9 mouse cellular contexts compared by ENCODE assay signal in genomic region chr13:6191915-6192295, GRCm38 (mm10).
DNase-seq lines count a peak whose midpoint lies in the region; ATAC-seq and TF ChIP-seq lines count a peak whose summit lies in the region.
"Had no signal": no experiment of that assay in that cellular context is flagged by ENCODE, and none has a peak within 500 bp of the region (broad histone marks: within the 10 kb centered on the region; RNA-seq: fewer than 3 reads in every experiment).

No protein-coding gene starts in this region.

- H3K4me3 ChIP-seq in forebrain, embryonic 10.5 days, result no peak overlapping the region
- H3K4me3 ChIP-seq in forebrain, embryonic 12.5 days (replicated peaks), result no peak overlapping the region
- H3K4me3 ChIP-seq in C2C12 (ENCODE audit: insufficient read depth, poor library complexity, severe bottlenecking), result no peak overlapping the region
- H3K4me3 ChIP-seq in gastrocnemius, adult 2 months, result no peak overlapping the region
- H3K4me3 ChIP-seq: hindbrain, embryonic 13.5 days had no signal

- no peaks in the 10 kb centered on the region for H3K79me2 ChIP-seq in C2C12 (ENCODE audit: control insufficient read depth, insufficient read depth)

- no peaks in the 10 kb centered on the region for H3K79me3 ChIP-seq in C2C12 (ENCODE audit: low read depth)

- 0 out of 2 replicates have a peak overlapping the region, but pooled peaks have one; percentile 33 for H3K27ac ChIP-seq in forebrain, embryonic 10.5 days
- H3K27ac ChIP-seq in forebrain, embryonic 12.5 days, result no peak overlapping the region
- peak overlapping the region; percentile 79 for H3K27ac ChIP-seq in gastrocnemius, adult 2 months
- H3K27ac ChIP-seq: hindbrain, embryonic 13.5 days had no signal

- no peaks in the 10 kb centered on the region for H3K27me3 ChIP-seq in forebrain, embryonic 10.5 days (ENCODE audit: poor library complexity, severe bottlenecking)
- H3K27me3 ChIP-seq in forebrain, embryonic 12.5 days, result no peaks in the 10 kb centered on the region
- no peaks in the 10 kb centered on the region for H3K27me3 ChIP-seq in C2C12 (ENCODE audit: control insufficient read depth, insufficient read depth, insufficient read length)
- H3K27me3 ChIP-seq: hindbrain, embryonic 13.5 days had no signal

- no peak for DNase-seq in forebrain, embryonic 10.5 days (ENCODE audit: extremely low spot score, low spot score)
- peak; percentile 44 for DNase-seq in gastrocnemius, adult 2 months
- peak; percentile 30 to 89 for DNase-seq in left cerebral cortex, postnatal 25 days (ENCODE audit: low spot score in 2 of 2)
- no peak for DNase-seq in neural tube, embryonic 10.5 days (ENCODE audit: extremely low spot score, low spot score)
- DNase-seq in layer of hippocampus, adult 8-10 months (ENCODE audit: low spot score in 2 of 2), result no peak

- intact Hi-C loops in gastrocnemius, adult 2 months (cut with DNase I), result loop anchor here (5.0 kb wide), 1 partner anchor 330 kb away; the partner anchor contains the start of gene Klf6
- intact Hi-C loops in left cerebral cortex, postnatal 25 days (cut with DNase I), result loop anchor here (5.0 kb wide), 3 partner anchors 150 to 330 kb away; partner anchors contain the start of gene Klf6

- H3K9me3 ChIP-seq in forebrain, embryonic 10.5 days, result no peaks in the 10 kb centered on the region
- no peaks in the 10 kb centered on the region for H3K9me3 ChIP-seq in forebrain, embryonic 12.5 days
- H3K9me3 ChIP-seq: hindbrain, embryonic 13.5 days had no signal

- TF ChIP-seq CTCF in C2C12 (IDR thresholded peaks at IDR 0.05; ENCODE audit: control insufficient read depth, insufficient read depth, insufficient read length), result no peak
- no peak for TF ChIP-seq CTCF in gastrocnemius, adult 2 months (IDR thresholded peaks at IDR 0.05)

- H3ac ChIP-seq in C2C12 (ENCODE audit: control insufficient read depth, insufficient read length, low read depth), result no peak overlapping the region

- ATAC-seq in forebrain, embryonic 12.5 days (ENCODE audit: low FRiP score), result no peak
- ATAC-seq in erythroblast, adult 5-6 weeks (replicated peaks; ENCODE audit: low FRiP score, poor library complexity, severe bottlenecking), result no peak

- no peak overlapping the region for H3K9ac ChIP-seq in forebrain, embryonic 12.5 days
- H3K9ac ChIP-seq: hindbrain, embryonic 13.5 days had no signal

- H3K36me3 ChIP-seq in forebrain, embryonic 10.5 days (replicated peaks), result no peaks in the 10 kb centered on the region
- H3K36me3 ChIP-seq in forebrain, embryonic 12.5 days (replicated peaks), result no peaks in the 10 kb centered on the region
- no peaks in the 10 kb centered on the region for H3K36me3 ChIP-seq in C2C12 (ENCODE audit: control insufficient read depth, insufficient read depth)
- H3K36me3 ChIP-seq: hindbrain, embryonic 13.5 days had no signal

- H3K4me1 ChIP-seq in forebrain, embryonic 10.5 days, result peaks cover 36% of the 10 kb centered on the region
- peaks cover 16% of the 10 kb centered on the region for H3K4me1 ChIP-seq in forebrain, embryonic 12.5 days

- H3K4me2 ChIP-seq in forebrain, embryonic 12.5 days, result no peak overlapping the region
- H3K4me2 ChIP-seq: hindbrain, embryonic 13.5 days had no signal

- 35% methylated on average over 5 of the region's 5 CpGs for WGBS in forebrain, embryonic 10.5 days
- WGBS in forebrain, embryonic 12.5 days, result 37% methylated on average over 5 of the region's 5 CpGs

TF ChIP-seq in C2C12, 6 proteins besides CTCF, POLR2A, EP300 and RAD21:
- TF ChIP-seq USF1 (IDR thresholded peaks at IDR 0.05; ENCODE audit: low read depth), result no peak
- TF ChIP-seq MAX (IDR thresholded peaks at IDR 0.05), result peak; percentile 44
- TF ChIP-seq MYOD1 (IDR thresholded peaks at IDR 0.05; ENCODE audit: control insufficient read depth, insufficient read length, low read depth), result no peak
- TF ChIP-seq FOSL1 (IDR thresholded peaks at IDR 0.05; ENCODE audit: insufficient read depth, low read length, poor library complexity, severe bottlenecking), result peak; percentile 60
- no peak for TF ChIP-seq MYOG (IDR thresholded peaks at IDR 0.05; ENCODE audit: control insufficient read depth, extremely low read depth, insufficient read length)
- no peak for TF ChIP-seq CEBPB (IDR thresholded peaks at IDR 0.05; ENCODE audit: low read depth)

Comparison
In these comparisons a context has a peak if more than half of its experiments do, and no peak if none do; other contexts are left out.
1. DNase-seq: peak in gastrocnemius, adult 2 months (single experiment) and left cerebral cortex, postnatal 25 days (2 of 2); none in forebrain, embryonic 10.5 days (single experiment), neural tube, embryonic 10.5 days (single experiment) and layer of hippocampus, adult 8-10 months (0 of 2).